Mouse (Mus musculus) limb, embryonic 12.5 days (tissue): ENCODE measurements around the gene Morc3. TPM values are rescaled to one million over a fixed set of nuclear protein-coding genes. Genes with fewer than 3 reads are reported as not detected.

Experiments
- ATAC-seq: fragments of 200-750 bp; cut with Nextera tagmentation; 2 replicates; pipeline ENCODE4 v1.8.0; 2017; ENCODE audit warnings: low read depth, moderate TSS enrichment; ENCODE audit not compliant: insufficient number of reproducible peaks, insufficient read depth, low FRiP score, low TSS enrichment
- H3K27ac ChIP-seq: fragments of 300-500 bp; sonication (generic); 2 replicates; pipeline ENCODE4 v1.5.1; 2016; ENCODE audit warnings: mild to moderate bottlenecking, moderate library complexity
- H3K27me3 ChIP-seq: fragments of 300-500 bp; sonication (generic); 2 replicates; pipeline ENCODE4 v1.6.1; 2016; ENCODE audit warnings: mild to moderate bottlenecking, moderate library complexity
- H3K36me3 ChIP-seq: fragments of 300-500 bp; sonication (generic); 2 replicates; pipeline ENCODE4 v1.6.1; 2016; ENCODE audit warnings: mild to moderate bottlenecking, moderate library complexity
- H3K4me1 ChIP-seq: fragments of 300-500 bp; sonication (generic); replicated peaks from 2 replicates; pipeline ENCODE4 v1.6.1; 2016
- H3K4me2 ChIP-seq: fragments of 300-500 bp; sonication (generic); 2 replicates; pipeline ENCODE4 v1.6.1; 2016; ENCODE audit warnings: mild to moderate bottlenecking, moderate library complexity
- H3K4me3 ChIP-seq: fragments of 300-500 bp; sonication (generic); replicated peaks from 2 replicates; pipeline ENCODE4 v1.5.1; 2016; ENCODE audit warnings: mild to moderate bottlenecking
- H3K9ac ChIP-seq: fragments of 300-500 bp; sonication (generic); replicated peaks from 2 replicates; pipeline ENCODE4 v1.6.1; 2016; ENCODE audit warnings: mild to moderate bottlenecking, moderate library complexity
- H3K9me3 ChIP-seq: fragments of 300-500 bp; sonication (generic); 2 replicates; pipeline ENCODE4 v1.6.1; 2016; ENCODE audit warnings: mild to moderate bottlenecking, moderate library complexity
- WGBS: fragments of 180-500 bp; shearing (Covaris S2); methylation state at CpG from one replicate; pipeline ENCODE4 v1.1.7; 2016; 5-methylcytosine and 5-hydroxymethylcytosine counted together
- polyA plus RNA-seq: library from polyadenylated mRNA; unstranded; fragments of >200 nt; fragmentation: Nextera tagmentation; extraction: Ambion mirVana; gene quantifications from 2 replicates; pipeline ENCODE4 v1.2.1, GENCODE M21; 2016

Morc3 gene
- polyA plus RNA-seq, 1 experiment from 2014 or later, result 42.0 TPM

GRCm38 (mm10) chr16:93923788-93924187 is 91.9 kb downstream of the Morc3 start:
- no peak for ATAC-seq
- H3K9me3 ChIP-seq, result no peaks in the 10 kb centered on the region
- H3K4me2 ChIP-seq, result no peak overlapping the region
- H3K9ac ChIP-seq, result no peak overlapping the region
- H3K27ac ChIP-seq, result no peak overlapping the region
- H3K4me3 ChIP-seq, result no peak overlapping the region
- 56% methylated on average over 7 of the region's 7 CpGs for WGBS
- peaks cover 6% of the 10 kb centered on the region for H3K27me3 ChIP-seq
- no peaks in the 10 kb centered on the region for H3K36me3 ChIP-seq
- H3K4me1 ChIP-seq, result peaks cover 12% of the 10 kb centered on the region

Other genes starting within 250 kb of the Morc3 start
- 20.3 and 22.6 TPM in 2 replicates for gene Setd4, start 228.1 kb upstream of the Morc3 start, polyA plus RNA-seq
- gene Cbr1, start 226.3 kb upstream of the Morc3 start, polyA plus RNA-seq, result 137 and 138 TPM in 2 replicates
- not detected in 2 replicates for gene Gm5678, start 204.0 kb upstream of the Morc3 start, polyA plus RNA-seq
- 1.3 and 1.9 TPM in 2 replicates for gene Cbr3, start 148.9 kb upstream of the Morc3 start, polyA plus RNA-seq
- 9.6 and 11.2 TPM in 2 replicates for gene Dop1b, start 120.2 kb upstream of the Morc3 start, polyA plus RNA-seq
- 104 and 110 TPM in 2 replicates for gene Chaf1b, start 51.8 kb downstream of the Morc3 start, polyA plus RNA-seq
- gene Cldn14, start 176.7 kb downstream of the Morc3 start, polyA plus RNA-seq, result not detected in 2 replicates